Mouse (Mus musculus) olfactory bulb, adult 2 months (tissue): ENCODE data around the gene Cop1.

ENCODE experiments used
- CTCF ChIP-seq: fragments of 200-500 bp; IDR thresholded peaks from 2 replicates; pipeline ENCODE4 v1.5.1; 2012; ENCODE audit warnings: low read depth, mild to moderate bottlenecking, low read length, moderate library complexity; ENCODE audit not compliant: insufficient read depth
- POLR2A ChIP-seq: fragments of 200-500 bp; IDR thresholded peaks from 2 replicates; pipeline ENCODE4 v1.6.1; 2012; ENCODE audit warnings: mild to moderate bottlenecking, low read depth, low read length, moderate library complexity; ENCODE audit not compliant: insufficient read depth

DNA sequence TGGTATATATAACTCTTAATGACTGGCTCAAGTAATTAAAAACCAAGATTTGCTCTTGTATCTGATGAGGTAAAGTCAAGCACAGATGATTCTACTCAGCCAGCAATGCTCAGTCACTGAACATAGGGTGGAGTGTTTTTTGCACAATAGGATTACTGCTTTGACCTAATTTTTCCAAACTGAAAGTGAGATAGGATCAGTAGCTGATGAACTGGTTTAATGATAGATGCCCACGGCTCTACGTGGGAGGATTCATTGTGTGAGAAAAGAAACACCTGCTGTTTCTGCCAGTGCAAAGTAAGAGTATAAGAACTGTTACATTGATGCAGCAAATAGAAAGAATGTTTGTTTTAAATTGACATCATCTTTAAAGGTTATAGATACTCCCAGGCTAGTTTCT, 10.1 kb upstream of the Cop1 start:
- TF ChIP-seq CTCF (no peak), POLR2A (no peak)
